Mouse (Mus musculus): Measurements from ENCODE around the gene Anxa1.

GRCm38 (mm10) chr19:20363221-20363620 is 27.5 kb downstream of the Anxa1 start:
- TF ChIP-seq CTCF (IDR thresholded peaks at IDR 0.05; ENCODE audit: control insufficient read depth, insufficient read depth, insufficient replicate concordance, low read depth, low read length) (no peak; the same call in 1 of the 2 replicates), POLR2A (IDR thresholded peaks at IDR 0.05; ENCODE audit: control insufficient read depth, low read depth, low read length) (no peak)

Measured in testis, adult 2 months (tissue).